Mouse (Mus musculus) kidney, embryonic 14.5 days (tissue): ENCODE measurements around the gene Wars. TPM values are rescaled to one million over a fixed set of nuclear protein-coding genes. Genes with fewer than 3 reads are reported as not detected.

Experiments
- ATAC-seq: fragments of 200-750 bp; cut with Nextera tagmentation; 2 replicates; pipeline ENCODE4 v1.8.0; 2017; ENCODE audit warnings: moderate number of reproducible peaks, mild to moderate bottlenecking, moderate TSS enrichment, moderate library complexity; ENCODE audit not compliant: low FRiP score, low TSS enrichment
- H3K27ac ChIP-seq: fragments of 300-500 bp; sonication (generic); 2 replicates; pipeline ENCODE4 v1.5.1; 2014; ENCODE audit warnings: low read depth, mild to moderate bottlenecking, low read length, moderate library complexity, mixed read lengths
- H3K27me3 ChIP-seq: fragments of 300-500 bp; sonication (generic); 2 replicates; pipeline ENCODE4 v1.6.1; 2014; ENCODE audit warnings: mild to moderate bottlenecking, low read length; ENCODE audit not compliant: control insufficient read depth, insufficient read depth
- H3K36me3 ChIP-seq: fragments of 300-500 bp; sonication (generic); 2 replicates; pipeline ENCODE4 v1.6.1; 2014; ENCODE audit warnings: low read length, mixed read lengths; ENCODE audit not compliant: control insufficient read depth, insufficient read depth
- H3K4me1 ChIP-seq: fragments of 300-500 bp; sonication (generic); 2 replicates; pipeline ENCODE4 v1.6.1; 2014; ENCODE audit warnings: low read length, mixed read lengths; ENCODE audit not compliant: control insufficient read depth, insufficient read depth
- H3K4me2 ChIP-seq: fragments of 300-500 bp; sonication (generic); replicated peaks from 2 replicates; pipeline ENCODE4 v1.6.1; 2014; ENCODE audit warnings: low read depth, mild to moderate bottlenecking, low read length
- H3K4me3 ChIP-seq: fragments of 300-500 bp; sonication (generic); 2 replicates; pipeline ENCODE4 v1.5.1; 2014; ENCODE audit warnings: mild to moderate bottlenecking, low read length
- H3K9ac ChIP-seq: fragments of 300-500 bp; sonication (generic); 2 replicates; pipeline ENCODE4 v1.6.1; 2014; ENCODE audit warnings: low read depth, mild to moderate bottlenecking, low read length, moderate library complexity
- H3K9me3 ChIP-seq: fragments of 300-500 bp; sonication (generic); 2 replicates; pipeline ENCODE4 v1.6.1; 2016; ENCODE audit warnings: low read length; ENCODE audit not compliant: control insufficient read depth
- WGBS: fragments of 180-500 bp; shearing (Covaris S2); extraction: QIAGEN DNeasy Blood & Tissue Kit; methylation state at CpG from one replicate; pipeline ENCODE4 v1.1.7; 2014; 5-methylcytosine and 5-hydroxymethylcytosine counted together
- polyA plus RNA-seq: library from polyadenylated mRNA; unstranded; fragments of >200 nt; fragmentation: Nextera tagmentation; extraction: Ambion mirVana; gene quantifications from 2 replicates; pipeline ENCODE4 v1.2.1, GENCODE M21; 2014

Wars gene
- polyA plus RNA-seq, 1 experiment from 2014 or later = 107 TPM

- Histone ChIP-seq H3K9ac (no peak overlapping the region), H3K4me1 (peaks cover 17% of the 10 kb centered on the region; the same call in 1 of the 2 replicates), H3K4me2 (no peak overlapping the region), H3K4me3 (no peak overlapping the region), H3K9me3 (no peaks in the 10 kb centered on the region), H3K27me3 (no peaks in the 10 kb centered on the region), H3K27ac (no peak overlapping the region), H3K36me3 (0 out of 2 replicates have a peak, but pooled peaks cover 4% of the 10 kb centered on the region)
- 12% methylated on average over 8 of the region's 8 CpGs for WGBS
- peak; percentile 58 for ATAC-seq
These were observed 9.0 kb upstream of the Wars start for GRCm38 (mm10) chr12:108902940-108903339.

GRCm38 (mm10) chr12:108901346-108901745 lies 7.4 kb upstream of the Wars start:
- no peak overlapping the region for H3K27ac ChIP-seq
- no peak overlapping the region for H3K4me2 ChIP-seq
- 57% methylated on average over 5 of the region's 5 CpGs for WGBS
- H3K36me3 ChIP-seq = 0 out of 2 replicates have a peak, but pooled peaks cover 7% of the 10 kb centered on the region
- ATAC-seq = no peak
- H3K4me3 ChIP-seq = no peak overlapping the region
- H3K27me3 ChIP-seq = no peaks in the 10 kb centered on the region
- H3K9ac ChIP-seq = no peak overlapping the region
- H3K4me1 ChIP-seq = 0 out of 2 replicates have a peak, but pooled peaks cover 7% of the 10 kb centered on the region
- no peaks in the 10 kb centered on the region for H3K9me3 ChIP-seq

- WGBS = 76% methylated on average over 3 of the region's 3 CpGs
- peaks cover 18% of the 10 kb centered on the region for H3K4me1 ChIP-seq
- H3K9ac ChIP-seq = no peak overlapping the region
- ATAC-seq = no peak
- no peak overlapping the region for H3K27ac ChIP-seq
- H3K4me2 ChIP-seq = no peak overlapping the region
- H3K36me3 ChIP-seq = 0 out of 2 replicates have a peak, but pooled peaks cover 7% of the 10 kb centered on the region
- no peaks in the 10 kb centered on the region for H3K27me3 ChIP-seq
- no peak overlapping the region for H3K4me3 ChIP-seq
- H3K9me3 ChIP-seq = no peaks in the 10 kb centered on the region
These were observed 2.0 kb upstream of the Wars start for GRCm38 (mm10) chr12:108896006-108896405.

- no peaks in the 10 kb centered on the region for H3K27me3 ChIP-seq
- peak overlapping the region; percentile 72 for H3K9ac ChIP-seq
- peak overlapping the region; percentile 96 for H3K4me3 ChIP-seq
- no peaks in the 10 kb centered on the region for H3K9me3 ChIP-seq
- no peak for ATAC-seq
- H3K4me2 ChIP-seq = peak overlapping the region; percentile 75
- H3K36me3 ChIP-seq = 0 out of 2 replicates have a peak, but pooled peaks cover 10% of the 10 kb centered on the region
- H3K27ac ChIP-seq = no peak overlapping the region
- peaks cover 18% of the 10 kb centered on the region for H3K4me1 ChIP-seq
- WGBS = 2% methylated on average over 7 of the region's 7 CpGs
These were observed 450 bp upstream of the Wars start for GRCm38 (mm10) chr12:108894432-108894816.

GRCm38 (mm10) chr12:108892989-108893714 lies 822 bp downstream of the Wars start, which contains the start of gene Wdr25:
Wdr25 (plus strand) TSS chr12:108893631.
- WGBS = 14% methylated on average over 12 of the region's 12 CpGs
- Histone ChIP-seq H3K27me3 (no peaks in the 10 kb centered on the region), H3K36me3 (peaks cover 11% of the 10 kb centered on the region; the same call in 1 of the 2 replicates), H3K27ac (0 out of 2 replicates have a peak within 1 kb of the TSS, but pooled peaks have one; percentile 42), H3K4me2 (peak within 1 kb of the TSS; percentile 82), H3K9me3 (no peaks in the 10 kb centered on the region), H3K9ac (peak within 1 kb of the TSS; percentile 78), H3K4me1 (peaks cover 18% of the 10 kb centered on the region), H3K4me3 (peak within 1 kb of the TSS; percentile 96)
- ATAC-seq = peak; percentile 5; the same call in 1 of the 2 replicates

GRCm38 (mm10) chr12:108888632-108889031 lies 5.3 kb downstream of the Wars start:
- no peak overlapping the region for H3K9ac ChIP-seq
- no peaks in the 10 kb centered on the region for H3K9me3 ChIP-seq
- ATAC-seq = no peak
- H3K27me3 ChIP-seq = no peaks in the 10 kb centered on the region
- peaks cover 13% of the 10 kb centered on the region for H3K4me1 ChIP-seq
- no peak overlapping the region for H3K27ac ChIP-seq
- no peak overlapping the region for H3K4me2 ChIP-seq
- H3K4me3 ChIP-seq = no peak overlapping the region
- peaks cover 49% of the 10 kb centered on the region for H3K36me3 ChIP-seq
- 90% methylated on average over 4 of the region's 4 CpGs for WGBS

- H3K4me3 ChIP-seq = no peak overlapping the region
- whole genome bisulfite sequencing = 88% methylated on average over 4 of the region's 4 CpGs
- H3K4me2 ChIP-seq = no peak overlapping the region
- H3K9me3 ChIP-seq = no peaks in the 10 kb centered on the region
- no peaks in the 10 kb centered on the region for H3K4me1 ChIP-seq
- peaks cover 65% of the 10 kb centered on the region for H3K36me3 ChIP-seq
- no peak overlapping the region for H3K9ac ChIP-seq
- ATAC-seq = no peak
- H3K27ac ChIP-seq = no peak overlapping the region
- no peaks in the 10 kb centered on the region for H3K27me3 ChIP-seq
These were observed 6.9 kb downstream of the Wars start for GRCm38 (mm10) chr12:108887077-108887476.

GRCm38 (mm10) chr12:108885906-108886305 lies 8.1 kb downstream of the Wars start:
- Histone ChIP-seq H3K4me1 (no peaks in the 10 kb centered on the region), H3K9ac (no peak overlapping the region), H3K27ac (no peak overlapping the region), H3K36me3 (peaks cover 74% of the 10 kb centered on the region), H3K4me3 (no peak overlapping the region), H3K4me2 (no peak overlapping the region), H3K9me3 (no peaks in the 10 kb centered on the region), H3K27me3 (no peaks in the 10 kb centered on the region)
- WGBS = 97% methylated on average over 1 of the region's 1 CpGs
- ATAC-seq = no peak

- Histone ChIP-seq H3K9me3 (no peaks in the 10 kb centered on the region), H3K36me3 (peaks cover 83% of the 10 kb centered on the region), H3K27me3 (no peaks in the 10 kb centered on the region), H3K4me3 (no peak overlapping the region), H3K4me2 (no peak overlapping the region), H3K4me1 (no peaks in the 10 kb centered on the region), H3K27ac (no peak overlapping the region), H3K9ac (no peak overlapping the region)
- no peak for ATAC-seq
- 89% methylated on average over 8 of the region's 8 CpGs for WGBS
These were observed 11.2 kb downstream of the Wars start for GRCm38 (mm10) chr12:108882776-108883175.
